Mouse (Mus musculus): ENCODE measurements around the gene Rai2. TPM values are rescaled to one million over a fixed set of nuclear protein-coding genes. Genes with fewer than 3 reads are reported as not detected.

Gene Rai2
- total and polyA plus RNA-seq, 3 experiments, result 22.0 to 29.3 (median 26.3) TPM

- DNase-seq, result peak; percentile 10
Observed at GRCm38 (mm10) chrX:161826186-161826585, 109.3 kb downstream of the Rai2 start.
